Mouse (Mus musculus): ENCODE results near the gene Srpk1. TPM values are rescaled to one million over a fixed set of nuclear protein-coding genes. Genes with fewer than 3 reads are reported as not detected.
A peak's percentile ranks its signal among the peaks of the same experiment; 100 is the strongest.

The Srpk1 gene
- polyA plus RNA-seq, 1 experiment = 31.0 TPM

- no peak overlapping the region for H3K4me3 ChIP-seq (ENCODE audit: insufficient read depth, low read depth, low read length)
- H3K4me1 ChIP-seq (ENCODE audit: control insufficient read depth, insufficient read depth, insufficient read length, low read length) = peaks cover 10% of the 10 kb centered on the region; the same call in 1 of the 2 replicates
- H3K27ac ChIP-seq (replicated peaks; ENCODE audit: low read depth, low read length) = no peak overlapping the region
Measured at GRCm38 (mm10) chr17:28625327-28625726, 2.8 kb upstream of the Srpk1 start.

DNA sequence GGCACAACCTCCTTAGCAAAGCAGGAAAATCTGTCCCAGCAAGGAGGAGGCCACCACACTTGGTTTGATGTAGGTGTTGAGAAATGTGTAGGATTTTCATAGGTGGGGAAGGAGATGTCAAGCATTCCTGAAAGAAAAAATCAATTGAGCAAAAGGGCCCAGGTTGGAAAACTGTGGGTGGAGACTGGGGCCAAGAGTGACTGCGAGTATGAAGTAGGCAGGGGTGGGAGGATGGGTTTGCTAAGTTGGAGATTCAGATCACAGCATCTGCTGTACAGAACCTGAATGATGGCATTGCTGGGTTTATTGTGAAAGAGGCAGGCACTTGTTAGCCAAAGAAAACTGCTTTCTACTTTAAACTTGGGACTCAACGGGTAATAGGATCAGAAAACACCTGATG is 2.3 kb upstream of the Srpk1 start:
- Histone ChIP-seq H3K27ac (replicated peaks; ENCODE audit: low read depth, low read length) (no peak overlapping the region), H3K4me1 (ENCODE audit: control insufficient read depth, insufficient read depth, insufficient read length, low read length) (peaks cover 10% of the 10 kb centered on the region; the same call in 1 of the 2 replicates), H3K4me3 (ENCODE audit: insufficient read depth, low read depth, low read length) (no peak overlapping the region)

GRCm38 (mm10) chr17:28621381-28622299 is 869 bp downstream of the Srpk1 start:
- H3K27ac ChIP-seq (replicated peaks; ENCODE audit: low read depth, low read length) = peak overlapping the region; percentile 28
- H3K4me3 ChIP-seq (ENCODE audit: insufficient read depth, low read depth, low read length) = peak overlapping the region; percentile 96
- H3K4me1 ChIP-seq (ENCODE audit: control insufficient read depth, insufficient read depth, insufficient read length, low read length) = peaks cover 12% of the 10 kb centered on the region

DNA sequence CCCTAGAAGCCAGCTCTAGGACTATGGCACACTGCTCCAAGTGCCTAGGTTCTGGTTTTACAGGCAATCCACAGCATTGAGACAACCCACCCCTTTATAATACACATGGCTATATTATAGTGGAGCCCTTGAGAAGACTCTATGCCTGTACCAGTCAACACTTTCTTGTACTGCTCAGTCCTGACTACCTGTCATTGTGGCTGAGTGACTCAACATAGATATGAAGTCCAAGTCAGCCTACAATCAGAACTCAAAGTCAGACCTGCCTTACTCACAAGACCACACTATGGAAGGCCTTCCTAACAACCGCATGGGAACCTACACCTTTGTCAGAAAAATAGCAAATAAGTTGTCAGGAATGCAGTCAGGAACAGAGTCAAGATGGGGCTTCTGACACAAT is 3.7 kb downstream of the Srpk1 start:
- H3K4me3 ChIP-seq (ENCODE audit: insufficient read depth, low read depth, low read length) = no peak overlapping the region
- peaks cover 12% of the 10 kb centered on the region for H3K4me1 ChIP-seq (ENCODE audit: control insufficient read depth, insufficient read depth, insufficient read length, low read length)
- no peak overlapping the region for H3K27ac ChIP-seq (replicated peaks; ENCODE audit: low read depth, low read length)

DNA sequence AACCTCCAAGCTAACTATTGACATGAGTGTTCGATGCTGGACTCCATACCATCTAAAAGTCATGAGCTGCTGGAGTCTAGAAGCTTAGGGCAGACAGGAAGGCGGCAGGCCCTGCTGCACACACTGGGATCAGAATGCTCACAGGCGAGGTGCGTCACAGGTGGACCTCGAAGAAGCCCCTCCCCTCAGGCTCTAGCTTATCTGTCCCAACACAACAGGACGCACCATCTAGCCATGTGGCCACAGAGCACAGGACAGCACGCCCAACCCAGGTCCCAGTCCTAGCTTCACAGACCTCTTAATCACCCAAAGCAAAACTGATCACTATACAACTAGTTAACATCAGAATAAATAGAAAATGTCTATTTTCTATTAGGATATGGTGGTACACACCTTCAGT is 4.4 kb downstream of the Srpk1 start:
- Histone ChIP-seq H3K27ac (replicated peaks; ENCODE audit: low read depth, low read length) (no peak overlapping the region), H3K4me3 (ENCODE audit: insufficient read depth, low read depth, low read length) (no peak overlapping the region), H3K4me1 (ENCODE audit: control insufficient read depth, insufficient read depth, insufficient read length, low read length) (peaks cover 12% of the 10 kb centered on the region)

DNA sequence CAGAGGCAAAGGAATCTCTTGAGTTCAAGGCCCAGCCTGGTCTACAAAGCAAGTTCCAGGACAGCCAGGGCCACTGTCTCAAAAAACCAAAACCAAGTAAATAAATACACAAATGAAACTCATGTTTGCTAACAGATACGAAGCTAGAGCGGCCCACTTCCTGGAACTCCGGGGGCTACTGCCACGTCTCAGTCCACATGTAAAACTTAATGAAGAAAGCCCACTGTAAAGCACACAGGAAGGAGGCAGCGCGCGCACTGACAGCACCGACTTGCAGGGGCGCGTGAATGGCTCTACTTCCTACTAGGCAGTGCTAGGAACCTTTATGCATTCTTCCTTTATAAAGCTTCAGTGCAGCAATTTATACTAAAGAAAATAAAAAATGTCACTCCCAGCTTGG is 4.9 kb downstream of the Srpk1 start:
- Histone ChIP-seq H3K4me1 (ENCODE audit: control insufficient read depth, insufficient read depth, insufficient read length, low read length) (peaks cover 12% of the 10 kb centered on the region), H3K4me3 (ENCODE audit: insufficient read depth, low read depth, low read length) (no peak overlapping the region), H3K27ac (replicated peaks; ENCODE audit: low read depth, low read length) (no peak overlapping the region)

GRCm38 (mm10) chr17:28615332-28615731 is 7.2 kb downstream of the Srpk1 start:
- Histone ChIP-seq H3K4me3 (ENCODE audit: insufficient read depth, low read depth, low read length) (no peak overlapping the region), H3K4me1 (ENCODE audit: control insufficient read depth, insufficient read depth, insufficient read length, low read length) (peaks cover 2% of the 10 kb centered on the region; the same call in 1 of the 2 replicates), H3K27ac (replicated peaks; ENCODE audit: low read depth, low read length) (no peak overlapping the region)

GRCm38 (mm10) chr17:28613096-28613495 is 9.4 kb downstream of the Srpk1 start:
- H3K27ac ChIP-seq (replicated peaks; ENCODE audit: low read depth, low read length) = no peak overlapping the region
- peaks cover 2% of the 10 kb centered on the region; the same call in 1 of the 2 replicates for H3K4me1 ChIP-seq (ENCODE audit: control insufficient read depth, insufficient read depth, insufficient read length, low read length)
- no peak overlapping the region for H3K4me3 ChIP-seq (ENCODE audit: insufficient read depth, low read depth, low read length)

GRCm38 (mm10) chr17:28612603-28613002 is 9.9 kb downstream of the Srpk1 start:
- Histone ChIP-seq H3K27ac (replicated peaks; ENCODE audit: low read depth, low read length) (no peak overlapping the region), H3K4me3 (ENCODE audit: insufficient read depth, low read depth, low read length) (no peak overlapping the region), H3K4me1 (ENCODE audit: control insufficient read depth, insufficient read depth, insufficient read length, low read length) (peaks cover under 1% of the 10 kb centered on the region; the same call in 1 of the 2 replicates)

DNA sequence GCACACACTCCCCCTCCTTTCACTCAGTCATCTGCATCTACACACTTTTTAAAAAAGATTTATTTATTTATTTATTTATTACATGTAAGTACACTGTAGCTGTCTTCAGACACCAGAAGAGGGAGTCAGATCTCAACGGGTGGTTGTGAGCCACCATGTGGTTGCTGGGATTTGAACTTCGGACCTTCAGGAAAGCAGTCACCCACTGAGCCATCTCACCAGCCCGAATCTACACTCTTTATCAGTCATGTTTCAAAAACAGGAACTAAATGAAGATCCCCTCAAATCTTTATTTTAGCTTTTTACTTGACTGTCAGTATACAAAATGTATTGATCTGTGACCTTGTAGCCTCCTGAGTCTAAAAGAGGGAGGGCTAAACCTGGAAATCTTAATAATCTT is 13.0 kb downstream of the Srpk1 start:
- H3K4me1 ChIP-seq (ENCODE audit: control insufficient read depth, insufficient read depth, insufficient read length, low read length) = no peaks in the 10 kb centered on the region
- no peak overlapping the region for H3K4me3 ChIP-seq (ENCODE audit: insufficient read depth, low read depth, low read length)
- H3K27ac ChIP-seq (replicated peaks; ENCODE audit: low read depth, low read length) = no peak overlapping the region

DNA sequence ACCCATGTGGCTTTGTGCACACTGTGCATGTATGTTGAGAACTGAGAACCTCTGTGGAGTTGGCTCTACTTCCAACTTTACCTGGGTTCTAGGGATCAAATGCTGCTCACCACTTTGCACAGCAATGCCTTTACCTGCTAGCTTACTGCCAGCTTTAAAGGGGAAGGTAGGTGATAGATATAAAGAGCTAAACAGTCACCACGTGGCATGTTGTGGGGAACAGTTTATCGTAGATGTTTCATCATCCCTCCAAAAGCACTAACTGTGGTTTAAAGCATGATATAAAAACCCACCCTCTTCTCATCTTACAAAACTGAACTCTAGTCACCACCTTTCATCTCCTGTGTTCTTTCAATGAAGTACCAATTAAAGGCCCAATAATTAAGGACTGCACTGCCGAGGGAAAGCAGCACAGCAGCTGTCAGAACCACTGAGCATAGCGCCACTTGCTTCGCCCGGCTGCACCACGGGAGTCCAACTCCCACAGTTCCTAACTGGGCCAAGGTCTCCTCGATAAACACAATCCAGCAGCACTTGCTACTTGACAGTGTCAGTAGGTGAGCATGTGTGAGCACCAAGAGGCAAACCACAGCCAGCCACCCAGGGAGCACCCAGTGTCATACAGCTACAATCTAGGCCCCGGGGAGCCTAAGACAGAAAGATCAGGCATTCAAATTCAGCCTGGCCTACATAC is 20.8 kb downstream of the Srpk1 start:
- H3K4me3 ChIP-seq (ENCODE audit: insufficient read depth, low read depth, low read length) = no peak overlapping the region
- no peak overlapping the region for H3K27ac ChIP-seq (replicated peaks; ENCODE audit: low read depth, low read length)
- H3K4me1 ChIP-seq (ENCODE audit: control insufficient read depth, insufficient read depth, insufficient read length, low read length) = no peaks in the 10 kb centered on the region

- no peak overlapping the region for H3K4me3 ChIP-seq (ENCODE audit: insufficient read depth, low read depth, low read length)
- no peak overlapping the region for H3K27ac ChIP-seq (replicated peaks; ENCODE audit: low read depth, low read length)
- H3K4me1 ChIP-seq (ENCODE audit: control insufficient read depth, insufficient read depth, insufficient read length, low read length) = no peaks in the 10 kb centered on the region
Measured at GRCm38 (mm10) chr17:28600780-28601179, 21.7 kb downstream of the Srpk1 start.

GRCm38 (mm10) chr17:28593965-28594364 is 28.5 kb downstream of the Srpk1 start:
- H3K4me3 ChIP-seq (ENCODE audit: insufficient read depth, low read depth, low read length) = no peak overlapping the region
- no peaks in the 10 kb centered on the region for H3K4me1 ChIP-seq (ENCODE audit: control insufficient read depth, insufficient read depth, insufficient read length, low read length)
- no peak overlapping the region for H3K27ac ChIP-seq (replicated peaks; ENCODE audit: low read depth, low read length)

DNA sequence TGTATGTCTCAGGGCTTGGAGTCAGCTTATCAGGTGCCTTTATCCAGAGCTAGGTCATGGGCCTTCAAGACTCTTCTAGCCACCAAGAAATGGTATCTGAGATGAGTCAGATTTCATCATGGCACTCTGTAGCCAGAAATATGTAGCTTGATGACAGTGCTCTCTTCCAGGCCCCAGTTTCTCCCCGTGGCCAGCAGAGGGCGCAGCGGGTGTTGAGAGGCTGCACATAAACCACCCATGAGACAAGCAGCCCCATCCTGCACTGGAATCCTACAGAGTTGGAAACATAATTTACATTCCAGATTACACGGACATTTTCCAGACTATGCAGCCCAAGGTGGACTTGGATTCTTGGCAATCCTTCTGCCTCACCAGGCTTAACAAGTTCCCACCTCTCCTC is 29.5 kb downstream of the Srpk1 start:
- no peak overlapping the region for H3K4me3 ChIP-seq (ENCODE audit: insufficient read depth, low read depth, low read length)
- no peak overlapping the region for H3K27ac ChIP-seq (replicated peaks; ENCODE audit: low read depth, low read length)
- no peaks in the 10 kb centered on the region for H3K4me1 ChIP-seq (ENCODE audit: control insufficient read depth, insufficient read depth, insufficient read length, low read length)

DNA sequence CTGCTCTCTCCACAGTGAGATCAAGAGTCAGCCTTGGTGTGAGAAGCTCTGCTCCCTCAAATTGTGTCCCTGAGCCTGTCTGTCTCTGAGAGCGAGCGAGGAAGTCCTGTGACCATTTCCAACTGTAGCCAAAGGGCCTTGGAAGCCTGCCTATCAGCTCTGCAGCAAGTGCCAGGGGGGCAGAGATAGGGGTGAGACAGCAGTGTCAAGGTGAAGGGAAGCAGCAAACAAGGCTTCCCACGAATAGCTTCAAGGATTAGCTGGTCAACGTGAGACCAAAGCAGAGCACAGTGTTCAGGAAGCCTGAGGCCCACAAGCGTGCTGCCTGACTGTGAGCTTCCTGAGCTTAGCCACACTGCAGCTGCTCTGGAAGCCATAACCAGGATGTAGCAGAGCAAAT is 31.0 kb downstream of the Srpk1 start:
- H3K4me1 ChIP-seq (ENCODE audit: control insufficient read depth, insufficient read depth, insufficient read length, low read length) = no peaks in the 10 kb centered on the region
- H3K4me3 ChIP-seq (ENCODE audit: insufficient read depth, low read depth, low read length) = no peak overlapping the region
- no peak overlapping the region for H3K27ac ChIP-seq (replicated peaks; ENCODE audit: low read depth, low read length)
